In the genomic region with DNA sequence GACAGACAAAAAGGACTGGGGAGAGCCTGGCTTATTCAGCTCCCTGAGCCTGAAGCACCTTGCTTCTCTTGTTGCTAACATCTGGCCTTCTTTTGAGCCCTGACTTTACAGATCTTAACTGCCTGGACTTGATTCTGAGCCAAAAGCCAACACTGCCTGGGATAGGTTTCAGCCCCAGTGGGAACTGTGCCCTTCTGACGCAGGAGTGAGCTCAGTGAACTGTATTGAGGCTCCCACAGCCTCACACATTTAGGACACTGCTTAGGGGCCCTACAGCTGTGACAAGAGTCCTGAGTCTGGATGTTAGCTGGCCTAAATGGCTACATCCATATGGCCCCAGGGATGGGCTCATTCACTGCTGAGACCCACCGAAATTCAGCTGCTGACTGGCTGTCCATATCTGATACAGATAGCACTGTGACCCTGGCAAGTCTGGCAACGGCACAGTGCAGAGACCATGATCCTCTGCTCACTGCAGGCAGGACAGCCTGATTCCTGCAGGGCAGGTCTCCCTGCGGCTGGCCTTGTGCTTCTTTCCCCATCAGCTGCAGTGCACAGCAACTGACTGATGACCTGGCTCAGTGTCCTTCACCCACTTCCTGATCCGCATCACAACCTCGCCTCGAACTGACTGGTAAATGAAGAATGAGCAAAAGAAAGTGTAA, we compare ENCODE assay signal across 15 mouse cellular contexts. TPM values are rescaled to one million over a fixed set of nuclear protein-coding genes. Genes with fewer than 3 reads are reported as not detected.
A peak's percentile ranks its signal among the peaks of the same experiment; 100 is the strongest.
DNase-seq lines count a peak whose midpoint lies in the region; ATAC-seq and TF ChIP-seq lines count a peak whose summit lies in the region.
"Had no signal": no experiment of that assay in that cellular context is flagged by ENCODE, and none has a peak within 500 bp of the region (broad histone marks: within the 10 kb centered on the region; RNA-seq: fewer than 3 reads in every experiment).

No protein-coding gene starts in this region.

- WGBS in midbrain, embryonic 11.5 days = 96% methylated on average over 7 of the region's 7 CpGs
- 92% methylated on average over 7 of the region's 7 CpGs for WGBS in midbrain, postnatal 0 days
- WGBS in stomach, embryonic 15.5 days = 73% methylated on average over 7 of the region's 7 CpGs
- 97% methylated on average over 7 of the region's 7 CpGs for WGBS in thymus, adult 2 months

- no peak overlapping the region for H3K27ac ChIP-seq in midbrain, embryonic 11.5 days (ENCODE audit: low read depth, low read length)
- no peak overlapping the region for H3K27ac ChIP-seq in midbrain, postnatal 0 days (ENCODE audit: low read depth, low read length)
- no peak overlapping the region for H3K27ac ChIP-seq in stomach, embryonic 15.5 days
- no peak overlapping the region for H3K27ac ChIP-seq in thymus, adult 2 months (ENCODE audit: control insufficient read depth, insufficient read depth, low read length)
- H3K27ac ChIP-seq: embryonic facial prominence, embryonic 13.5 days; limb, embryonic 13.5 days had no signal

- no peak for ATAC-seq in midbrain, embryonic 11.5 days (ENCODE audit: low FRiP score)
- ATAC-seq in midbrain, postnatal 0 days (ENCODE audit: low FRiP score) = no peak
- peak; percentile 29; the same call in 1 of the 2 replicates for ATAC-seq in stomach, embryonic 15.5 days (ENCODE audit: insufficient read depth, low FRiP score, low read depth)
- ATAC-seq: forebrain, embryonic 14.5 days had no signal

- H3K9me3 ChIP-seq in midbrain, embryonic 11.5 days (ENCODE audit: control insufficient read depth, low read length) = no peaks in the 10 kb centered on the region
- H3K9me3 ChIP-seq in midbrain, postnatal 0 days (ENCODE audit: low read length) = no peaks in the 10 kb centered on the region
- H3K9me3 ChIP-seq in stomach, embryonic 15.5 days = no peaks in the 10 kb centered on the region
- H3K9me3 ChIP-seq: embryonic facial prominence, embryonic 13.5 days; limb, embryonic 13.5 days had no signal

- H3K27me3 ChIP-seq in midbrain, embryonic 11.5 days (ENCODE audit: control insufficient read depth, insufficient read depth, low read length) = no peaks in the 10 kb centered on the region
- no peaks in the 10 kb centered on the region for H3K27me3 ChIP-seq in midbrain, postnatal 0 days (ENCODE audit: insufficient read depth, low read length)
- H3K27me3 ChIP-seq in stomach, embryonic 15.5 days (replicated peaks) = no peaks in the 10 kb centered on the region
- no peaks in the 10 kb centered on the region for H3K27me3 ChIP-seq in thymus, adult 2 months (ENCODE audit: control insufficient read depth, insufficient read depth, low read length)
- H3K27me3 ChIP-seq: CH12.LX; embryonic facial prominence, embryonic 13.5 days; limb, embryonic 13.5 days had no signal

- peak; percentile 54 for DNase-seq in midbrain, embryonic 11.5 days (ENCODE audit: low spot score, missing footprints)
- DNase-seq in midbrain, postnatal 0 days (ENCODE audit: low spot score) = no peak
- DNase-seq in adrenal gland, adult 8-10 months = peak; percentile 86
- peak; percentile 63 for DNase-seq in kidney, adult 9 months
- no peak for DNase-seq in right cerebral cortex, adult 2 months (ENCODE audit: low spot score in 2 of 2)
- no peak for DNase-seq in thymus, adult 2 months
- DNase-seq: cerebellum, postnatal 10 days; heart, postnatal 36 days; layer of hippocampus, postnatal 36 days; lung, postnatal 36 days had no signal

- H3K36me3 ChIP-seq in midbrain, embryonic 11.5 days (ENCODE audit: control insufficient read depth, insufficient read depth, low read length) = peaks cover 9% of the 10 kb centered on the region; the same call in 1 of the 2 replicates
- peaks cover 75% of the 10 kb centered on the region for H3K36me3 ChIP-seq in midbrain, postnatal 0 days (ENCODE audit: insufficient read depth, low read length)
- H3K36me3 ChIP-seq in stomach, embryonic 15.5 days = peaks cover 49% of the 10 kb centered on the region
- peaks cover 75% of the 10 kb centered on the region for H3K36me3 ChIP-seq in thymus, adult 2 months (ENCODE audit: control insufficient read depth, insufficient read depth, low read length)

- no peak overlapping the region for H3K9ac ChIP-seq in midbrain, embryonic 11.5 days (ENCODE audit: low read length)
- H3K9ac ChIP-seq in midbrain, postnatal 0 days (replicated peaks; ENCODE audit: low read length, poor library complexity, severe bottlenecking) = no peak overlapping the region
- H3K9ac ChIP-seq in stomach, embryonic 15.5 days = no peak overlapping the region
- H3K9ac ChIP-seq: embryonic facial prominence, embryonic 13.5 days; limb, embryonic 13.5 days had no signal

- no peak for TF ChIP-seq POLR2A in thymus, adult 2 months (IDR thresholded peaks at IDR 0.05; ENCODE audit: control insufficient read depth, extremely low read depth, insufficient read depth, low read length, poor library complexity)

- no peak overlapping the region for H3K4me3 ChIP-seq in midbrain, embryonic 11.5 days (ENCODE audit: low read depth, low read length)
- no peak overlapping the region for H3K4me3 ChIP-seq in midbrain, postnatal 0 days (ENCODE audit: low read depth, low read length)
- no peak overlapping the region for H3K4me3 ChIP-seq in stomach, embryonic 15.5 days (replicated peaks)
- no peak overlapping the region for H3K4me3 ChIP-seq in thymus, adult 2 months (ENCODE audit: control insufficient read depth, insufficient read depth, low read length)
- H3K4me3 ChIP-seq: embryonic facial prominence, embryonic 13.5 days; limb, embryonic 13.5 days had no signal

- no peak overlapping the region for H3K4me2 ChIP-seq in midbrain, embryonic 11.5 days
- H3K4me2 ChIP-seq in midbrain, postnatal 0 days (ENCODE audit: low read depth, low read length, poor library complexity, severe bottlenecking) = no peak overlapping the region
- no peak overlapping the region for H3K4me2 ChIP-seq in stomach, embryonic 15.5 days
- H3K4me2 ChIP-seq: embryonic facial prominence, embryonic 13.5 days; limb, embryonic 13.5 days had no signal

- no peaks in the 10 kb centered on the region for H3K4me1 ChIP-seq in midbrain, embryonic 11.5 days (ENCODE audit: control insufficient read depth, insufficient read depth, low read length)
- H3K4me1 ChIP-seq in midbrain, postnatal 0 days (ENCODE audit: insufficient read depth, low read length) = no peaks in the 10 kb centered on the region
- no peaks in the 10 kb centered on the region for H3K4me1 ChIP-seq in stomach, embryonic 15.5 days
- no peaks in the 10 kb centered on the region for H3K4me1 ChIP-seq in thymus, adult 2 months (replicated peaks; ENCODE audit: control insufficient read depth, insufficient read depth, low read length)
- H3K4me1 ChIP-seq: embryonic facial prominence, embryonic 13.5 days; limb, embryonic 13.5 days had no signal

- TF ChIP-seq CTCF in midbrain, postnatal 0 days (IDR thresholded peaks at IDR 0.05) = no peak
- TF ChIP-seq CTCF in thymus, adult 2 months (IDR thresholded peaks at IDR 0.05; ENCODE audit: borderline replicate concordance, control insufficient read depth, extremely low read depth, insufficient read depth, low read length, poor library complexity) = no peak

RNA-seq across cellular contexts. Expression of a gene that starts 11.4 kb away (rescaled TPM):
- polyA plus RNA-seq in midbrain, embryonic 11.5 days (2014; fragmentation: Nextera tagmentation; extraction: Ambion mirVana) = 73.9 and 82.8 TPM in 2 replicates
- 67.3 and 86.7 TPM in 2 replicates for total RNA-seq in midbrain, postnatal 0 days (2014; rRNA removed)
- polyA plus RNA-seq in midbrain, postnatal 0 days (2015; fragmentation: Nextera tagmentation; extraction: Ambion mirVana) = 92.6 and 93.3 TPM in 2 replicates
- total RNA-seq in adrenal gland, adult 8-10 months (2022) = 100 to 1,000 TPM; 163 to 182 (median 168) TPM
- polyA plus RNA-seq in stomach, embryonic 15.5 days (2015; fragmentation: Nextera tagmentation; extraction: Ambion mirVana) = 133 and 156 TPM in 2 replicates
- polyA plus RNA-seq in thymus, adult 2 months (2012; rRNA removed) = 48.5 and 67.6 TPM in 2 replicates

RNA-seq across cellular contexts. Expression of a gene that starts 49.3 kb away (rescaled TPM):
- polyA plus RNA-seq in midbrain, embryonic 11.5 days (2014; fragmentation: Nextera tagmentation; extraction: Ambion mirVana) = 7.2 and 8.4 TPM in 2 replicates
- total RNA-seq in midbrain, postnatal 0 days (2014; rRNA removed) = 9.4 and 16.8 TPM in 2 replicates
- 5.6 and 7.4 TPM in 2 replicates for polyA plus RNA-seq in midbrain, postnatal 0 days (2015; fragmentation: Nextera tagmentation; extraction: Ambion mirVana)
- 10 to 100 TPM in 1 of 4 experiments, 1 to 10 TPM in 3; 4.6 to 10.7 (median 7.1) TPM for total RNA-seq in adrenal gland, adult 8-10 months (2022)
- polyA plus RNA-seq in stomach, embryonic 15.5 days (2015; fragmentation: Nextera tagmentation; extraction: Ambion mirVana) = 9.8 and 11.1 TPM in 2 replicates
- 17.5 and 20.3 TPM in 2 replicates for polyA plus RNA-seq in thymus, adult 2 months (2012; rRNA removed)

Comparison
In these comparisons a context has a peak if more than half of its experiments do, and no peak if none do; other contexts are left out.
1. DNase-seq: peak in midbrain, embryonic 11.5 days (single experiment), adrenal gland, adult 8-10 months (single experiment) and kidney, adult 9 months (single experiment); none in midbrain, postnatal 0 days (single experiment), right cerebral cortex, adult 2 months (0 of 2) and thymus, adult 2 months (single experiment).